Mouse (Mus musculus): ENCODE results near the gene Gm49395. TPM values are rescaled to one million over a fixed set of nuclear protein-coding genes. Genes with fewer than 3 reads are reported as not detected.

Gene Gm49395
- total and polyA plus RNA-seq, 3 experiments: 0.30 to 0.69 TPM; not detected in 1

- H3K4me1 ChIP-seq (ENCODE audit: control insufficient read depth in 1 of 2, insufficient read depth in 2 of 2): peaks cover 0 to 20% of the 10 kb centered on the region in 2 experiments; a peak in 3 of 4 replicates
- H3K9me3 ChIP-seq (replicated peaks; ENCODE audit: low read length): no peaks in the 10 kb centered on the region
- dilution Hi-C loops (cut with MboI; ENCODE audit: extremely low pct_ligation_motif_present, extremely low pct_unique_long_range_greater_than_20kb, low sequenced_read_pairs): no loop called here
- no peak for TF ChIP-seq GABPA (IDR thresholded peaks at IDR 0.05; ENCODE audit: insufficient replicate concordance, low read depth, low read length)
- TF ChIP-seq MXI1 (IDR thresholded peaks at IDR 0.05; ENCODE audit: low read depth, low read length): no peak
- in situ Hi-C loops (cut with MboI; ENCODE audit: low pct_ligation_motif_present, low pct_unique_long_range_greater_than_20kb, low sequenced_read_pairs): no loop called here
- no peak overlapping the region for H3K9ac ChIP-seq (ENCODE audit: insufficient read depth, low read depth)
- H3K27me3 ChIP-seq (replicated peaks): no peaks in the 10 kb centered on the region
- H3K79me2 ChIP-seq (replicated peaks; ENCODE audit: control insufficient read depth, extremely low read depth, insufficient read depth, poor library complexity, severe bottlenecking): no peaks in the 10 kb centered on the region
- no peaks in the 10 kb centered on the region for H3K36me3 ChIP-seq (replicated peaks in 1 of 2; ENCODE audit: control insufficient read depth in 1 of 2, insufficient read depth in 1 of 2, low read length in 1 of 2)
- peak overlapping the region; percentile 36; the same call in 1 of the 2 replicates for H3K4me2 ChIP-seq (ENCODE audit: insufficient read depth, low read depth, poor library complexity, severe bottlenecking)
- no peak overlapping the region for H3K27ac ChIP-seq (ENCODE audit: insufficient read depth, low read depth)
- no peak overlapping the region for H3K4me3 ChIP-seq (replicated peaks in 1 of 3; ENCODE audit: low read depth in 2 of 3, low read length in 2 of 3, poor library complexity in 1 of 3)
- no peak for DNase-seq (ENCODE audit: extremely low read depth)
These were observed 96.4 kb downstream of the Gm49395 start for GRCm38 (mm10) chr13:115005342-115005741.

DNA sequence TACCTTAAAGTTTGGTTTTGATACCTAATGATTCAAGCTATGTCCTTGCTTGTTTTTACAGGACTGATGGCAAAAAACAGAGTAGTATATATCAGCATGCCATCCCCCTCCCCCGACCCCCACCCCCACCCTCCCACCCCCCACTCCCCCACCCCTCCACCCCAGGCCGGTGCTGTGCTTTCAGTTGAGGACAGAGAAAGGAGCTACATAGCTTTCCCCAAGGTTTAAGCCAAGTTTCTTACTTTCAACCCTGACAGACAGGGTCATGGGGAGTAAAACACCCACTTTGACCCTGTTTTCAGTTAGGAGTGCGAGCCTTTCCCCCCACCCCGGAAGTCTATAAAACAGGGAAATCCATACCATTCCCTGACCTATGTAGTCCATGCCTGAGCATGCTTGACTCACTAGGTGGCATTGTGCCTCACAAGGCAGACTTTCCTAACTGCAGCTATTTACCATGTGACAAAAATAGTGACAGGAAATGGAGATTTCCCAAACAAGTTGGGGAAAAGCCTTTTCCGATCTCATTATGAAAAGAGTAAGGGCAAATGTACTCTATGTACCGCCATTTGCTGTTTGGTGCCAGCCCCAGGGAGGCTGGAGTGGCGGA, 98.2 kb downstream of the Gm49395 start:
- dilution Hi-C loops (cut with MboI; ENCODE audit: extremely low pct_ligation_motif_present, extremely low pct_unique_long_range_greater_than_20kb, low sequenced_read_pairs): no loop called here

GRCm38 (mm10) chr13:115002837-115003236, 98.9 kb downstream of the Gm49395 start:
- Histone ChIP-seq H3K9ac (ENCODE audit: insufficient read depth, low read depth) (no peak overlapping the region), H3K36me3 (replicated peaks in 1 of 2; ENCODE audit: control insufficient read depth in 1 of 2, insufficient read depth in 1 of 2, low read length in 1 of 2) (no peaks in the 10 kb centered on the region), H3K27me3 (replicated peaks) (no peaks in the 10 kb centered on the region), H3K27ac (ENCODE audit: insufficient read depth, low read depth) (no peak overlapping the region), H3K4me2 (ENCODE audit: insufficient read depth, low read depth, poor library complexity, severe bottlenecking) (no peak overlapping the region), H3K9me3 (replicated peaks; ENCODE audit: low read length) (no peaks in the 10 kb centered on the region), H3K79me2 (replicated peaks; ENCODE audit: control insufficient read depth, extremely low read depth, insufficient read depth, poor library complexity, severe bottlenecking) (no peaks in the 10 kb centered on the region), H3K4me3 (replicated peaks in 1 of 3; ENCODE audit: low read depth in 2 of 3, low read length in 2 of 3, poor library complexity in 1 of 3) (no peak overlapping the region), H3K4me1 (ENCODE audit: control insufficient read depth in 1 of 2, insufficient read depth in 2 of 2) (peaks cover 3 to 31% of the 10 kb centered on the region in 2 experiments; a peak in 3 of 4 replicates)
- in situ Hi-C loops (cut with MboI; ENCODE audit: low pct_ligation_motif_present, low pct_unique_long_range_greater_than_20kb, low sequenced_read_pairs) (no loop called here), dilution Hi-C loops (cut with MboI; ENCODE audit: extremely low pct_ligation_motif_present, extremely low pct_unique_long_range_greater_than_20kb, low sequenced_read_pairs) (no loop called here)
- no peak for DNase-seq (ENCODE audit: extremely low read depth)
- TF ChIP-seq E2F4 (IDR thresholded peaks at IDR 0.05; ENCODE audit: insufficient replicate concordance, low read depth, low read length): no peak
- TF ChIP-seq SIN3A (IDR thresholded peaks at IDR 0.05; ENCODE audit: low read length): no peak
- no peak for TF ChIP-seq SMC3 (IDR thresholded peaks at IDR 0.05; ENCODE audit: low read depth, low read length)

More for the DNA sequence above, 98.2 kb downstream of the Gm49395 start:
- H3K36me3 ChIP-seq (replicated peaks in 1 of 2; ENCODE audit: control insufficient read depth in 1 of 2, insufficient read depth in 1 of 2, low read length in 1 of 2): no peaks in the 10 kb centered on the region
- peaks cover 3 to 31% of the 10 kb centered on the region in 2 experiments; a peak in 3 of 4 replicates for H3K4me1 ChIP-seq (ENCODE audit: control insufficient read depth in 1 of 2, insufficient read depth in 2 of 2)
- H3K9me3 ChIP-seq (replicated peaks; ENCODE audit: low read length): no peaks in the 10 kb centered on the region
- DNase-seq (ENCODE audit: extremely low read depth): no peak
- H3K4me2 ChIP-seq (ENCODE audit: insufficient read depth, low read depth, poor library complexity, severe bottlenecking): no peak overlapping the region
- H3K27ac ChIP-seq (ENCODE audit: insufficient read depth, low read depth): no peak overlapping the region
- H3K27me3 ChIP-seq (replicated peaks): no peaks in the 10 kb centered on the region
- TF ChIP-seq EP300 (IDR thresholded peaks at IDR 0.05; ENCODE audit: low read length) (no peak), SMC3 (IDR thresholded peaks at IDR 0.05; ENCODE audit: low read depth, low read length) (no peak), CTCF (conservative IDR thresholded peaks at IDR 0.05 in 1 of 2, IDR thresholded peaks at IDR 0.05 in 1 of 2; ENCODE audit: low read depth in 2 of 2, low read length in 2 of 2) (no peak), RAD21 (IDR thresholded peaks at IDR 0.05; ENCODE audit: low read depth, low read length) (no peak), ZNF384 (IDR thresholded peaks at IDR 0.05; ENCODE audit: low read depth, low read length) (no peak), ETS1 (conservative IDR thresholded peaks at IDR 0.05; ENCODE audit: low read depth, low read length) (no peak), KAT2A (IDR thresholded peaks at IDR 0.05; ENCODE audit: insufficient replicate concordance, low read length) (no peak), NELFE (IDR thresholded peaks at IDR 0.05; ENCODE audit: low read depth, low read length) (no peak), TBP (conservative IDR thresholded peaks at IDR 0.05; ENCODE audit: low read depth, low read length) (no peak), MEF2A (IDR thresholded peaks at IDR 0.05; ENCODE audit: borderline replicate concordance, low read depth, low read length) (no peak), ZKSCAN1 (IDR thresholded peaks at IDR 0.05; ENCODE audit: borderline replicate concordance, low read depth, low read length) (no peak), POLR2A (IDR thresholded peaks at IDR 0.05; ENCODE audit: low read depth, low read length) (no peak)
- no peaks in the 10 kb centered on the region for H3K79me2 ChIP-seq (replicated peaks; ENCODE audit: control insufficient read depth, extremely low read depth, insufficient read depth, poor library complexity, severe bottlenecking)
- H3K9ac ChIP-seq (ENCODE audit: insufficient read depth, low read depth): no peak overlapping the region
- in situ Hi-C loops (cut with MboI; ENCODE audit: low pct_ligation_motif_present, low pct_unique_long_range_greater_than_20kb, low sequenced_read_pairs): no loop called here
- no peak overlapping the region for H3K4me3 ChIP-seq (replicated peaks in 1 of 3; ENCODE audit: low read depth in 2 of 3, low read length in 2 of 3, poor library complexity in 1 of 3)
